Mouse (Mus musculus) myocyte (in vitro differentiated cells): ENCODE data around the gene Rgs6.

ENCODE experiments used
- CEBPB ChIP-seq: IDR thresholded peaks from 2 replicates; pipeline ENCODE4 v1.6.1; 2011; ENCODE audit warnings: mild to moderate bottlenecking, moderate library complexity; ENCODE audit not compliant: poor library complexity, insufficient read depth, severe bottlenecking
- E2F4 ChIP-seq: IDR thresholded peaks from one replicate; pipeline ENCODE4 v1.6.1; 2011; ENCODE audit warnings: mild to moderate bottlenecking, control low read depth, moderate library complexity; ENCODE audit not compliant: insufficient read depth
- MAX ChIP-seq: IDR thresholded peaks from one replicate; pipeline ENCODE4 v1.6.1; 2011; ENCODE audit warnings: low read depth, mild to moderate bottlenecking, control low read depth
- MYOD1 ChIP-seq, 3 experiments: IDR thresholded peaks; one replicate each; pipeline ENCODE4 v1.6.1; 2011; ENCODE audit warnings: control low read depth in 2 of 3, low read depth in 2 of 3, mild to moderate bottlenecking in 2 of 3, moderate library complexity in 1 of 3; ENCODE audit not compliant: insufficient read length in 2 of 3, control insufficient read depth in 1 of 3
- MYOG ChIP-seq, 3 experiments: IDR thresholded peaks; one replicate each; pipeline ENCODE4 v1.6.1; 2011; ENCODE audit warnings: control low read depth in 2 of 3, low read depth in 2 of 3, mild to moderate bottlenecking in 2 of 3; ENCODE audit not compliant: insufficient read length in 2 of 3, control insufficient read depth in 1 of 3, insufficient read depth in 1 of 3
- POLR2A ChIP-seq: IDR thresholded peaks from one replicate; pipeline ENCODE4 v1.6.1; 2011; ENCODE audit warnings: low read depth, mild to moderate bottlenecking, control low read depth, moderate library complexity; ENCODE audit not compliant: insufficient read length
- POLR2AphosphoS2 ChIP-seq: IDR thresholded peaks from one replicate; pipeline ENCODE4 v1.6.1; 2011; ENCODE audit warnings: low read depth, control low read depth; ENCODE audit not compliant: insufficient read length
- SRF ChIP-seq: IDR thresholded peaks from one replicate; pipeline ENCODE4 v1.6.1; 2011; ENCODE audit warnings: low read depth; ENCODE audit not compliant: control insufficient read depth, insufficient read length
- TCF12 ChIP-seq: IDR thresholded peaks from one replicate; pipeline ENCODE4 v1.6.1; 2011; ENCODE audit warnings: mild to moderate bottlenecking, control low read depth; ENCODE audit not compliant: poor library complexity, insufficient read depth, severe bottlenecking
- USF1 ChIP-seq: IDR thresholded peaks from one replicate; pipeline ENCODE4 v1.6.1; 2011; ENCODE audit warnings: low read depth, mild to moderate bottlenecking, control low read depth, moderate library complexity

DNA sequence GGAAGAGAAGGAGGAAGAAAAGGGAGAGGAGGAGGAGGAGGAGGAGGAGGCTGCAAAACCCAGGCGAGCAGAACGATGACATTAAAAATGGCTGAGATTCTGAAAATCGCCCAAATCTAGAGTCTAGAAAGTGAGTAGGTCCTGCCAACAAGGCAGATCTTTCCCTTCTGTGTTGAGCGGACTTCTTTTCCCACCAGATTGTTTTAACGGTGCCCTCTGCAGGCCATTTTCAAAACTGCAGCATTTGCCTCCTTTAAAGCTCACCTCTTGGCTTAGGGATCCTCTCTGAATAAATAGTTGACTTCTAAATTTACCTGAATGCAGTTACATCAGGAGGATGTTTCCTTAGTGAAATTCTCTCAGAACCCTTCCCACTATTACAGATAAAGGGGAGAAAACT lies 358.4 kb downstream of the Rgs6 start:
- no peak for TF ChIP-seq MYOD1 (IDR thresholded peaks at IDR 0.05; ENCODE audit: control insufficient read depth in 1 of 3, insufficient read length in 2 of 3, low read depth in 2 of 3)
- no peak for TF ChIP-seq POLR2AphosphoS2
- no peak for TF ChIP-seq USF1
- TF ChIP-seq MYOG (IDR thresholded peaks at IDR 0.05; ENCODE audit: control insufficient read depth in 1 of 3, insufficient read depth in 1 of 3, insufficient read length in 2 of 3, low read depth in 2 of 3), result no peak
- TF ChIP-seq POLR2A, result no peak
- TF ChIP-seq MAX, result no peak
- no peak for TF ChIP-seq CEBPB
- no peak for TF ChIP-seq E2F4
- TF ChIP-seq TCF12, result no peak
- TF ChIP-seq SRF, result no peak
